Mouse (Mus musculus) cerebellum, adult 2 months (tissue): ENCODE results near the gene Hibadh. TPM values are rescaled to one million over a fixed set of nuclear protein-coding genes. Genes with fewer than 3 reads are reported as not detected.
A peak's percentile ranks its signal among the peaks of the same experiment; 100 is the strongest.

ENCODE experiments used
- DNase-seq, 2 experiments: peaks; one replicate each; pipeline ENCODE4 v3.0.0; 2021
- H3K27ac ChIP-seq: fragments of 200-500 bp; 2 replicates; pipeline ENCODE4 v1.5.1; 2012; ENCODE audit warnings: low read length, control low read depth, inconsistent platforms; ENCODE audit not compliant: insufficient read depth
- H3K27me3 ChIP-seq: fragments of 200-500 bp; 2 replicates; pipeline ENCODE4 v1.6.1; 2012; ENCODE audit warnings: inconsistent platforms, mild to moderate bottlenecking, low read length, moderate library complexity; ENCODE audit not compliant: control insufficient read depth, insufficient read depth
- H3K4me1 ChIP-seq: fragments of 200-500 bp; 2 replicates; pipeline ENCODE4 v1.6.1; 2011; ENCODE audit warnings: low read length; ENCODE audit not compliant: control insufficient read depth, insufficient read depth
- H3K4me3 ChIP-seq: fragments of 200-500 bp; replicated peaks from 2 replicates; pipeline ENCODE3; 2011; ENCODE audit warnings: mild to moderate bottlenecking, low read depth, low read length, control low read depth; ENCODE audit not compliant: insufficient read depth
- CTCF ChIP-seq: fragments of 200-500 bp; IDR thresholded peaks from 2 replicates; pipeline ENCODE4 v1.5.1; 2011; ENCODE audit warnings: low read depth, mild to moderate bottlenecking, control low read depth, low read length, moderate library complexity, borderline replicate concordance; ENCODE audit not compliant: insufficient read depth
- POLR2A ChIP-seq: fragments of 200-500 bp; IDR thresholded peaks from 2 replicates; pipeline ENCODE4 v1.6.1; 2011; ENCODE audit warnings: low read length, control low read depth, borderline replicate concordance; ENCODE audit not compliant: insufficient read depth
- WGBS: fragments of 180-500 bp; shearing (Covaris S2); methylation state at CpG from one replicate; pipeline ENCODE4 v1.1.7; 2018; 5-methylcytosine and 5-hydroxymethylcytosine counted together
- polyA plus RNA-seq: library from polyadenylated mRNA; depleted of rRNA; stranded (reverse); fragments of >200 nt; gene quantifications from 2 replicates; pipeline ENCODE4 v1.2.3, GENCODE M21; 2012

Hibadh gene
- polyA plus RNA-seq, 1 experiment, result 84.5 TPM

GRCm38 (mm10) chr6:52518704-52519103 is 121.5 kb downstream of the Hibadh start:
- no peak overlapping the region for H3K27ac ChIP-seq
- no peak for TF ChIP-seq CTCF
- no peak for TF ChIP-seq POLR2A
- H3K4me3 ChIP-seq, result no peak overlapping the region
- WGBS, result 91% methylated on average over 10 of the region's 10 CpGs
- no peaks in the 10 kb centered on the region; the same call in 1 of the 2 replicates for H3K27me3 ChIP-seq
- no peak for DNase-seq
- no peaks in the 10 kb centered on the region for H3K4me1 ChIP-seq

GRCm38 (mm10) chr6:52517272-52517671 is 122.9 kb downstream of the Hibadh start:
- H3K27ac ChIP-seq, result no peak overlapping the region
- no peak for DNase-seq
- 85% methylated on average over 5 of the region's 5 CpGs for WGBS

GRCm38 (mm10) chr6:52513876-52514405 is 126.2 kb downstream of the Hibadh start:
- Histone ChIP-seq H3K4me1 (no peaks in the 10 kb centered on the region), H3K27me3 (no peaks in the 10 kb centered on the region; the same call in 1 of the 2 replicates), H3K4me3 (no peak overlapping the region), H3K27ac (no peak overlapping the region)
- no peak for DNase-seq
- TF ChIP-seq CTCF, result no peak
- no peak for TF ChIP-seq POLR2A
- 74% methylated on average over 4 of the region's 4 CpGs for WGBS

More at GRCm38 (mm10) chr6:52517272-52517671, 122.9 kb downstream of the Hibadh start:
- H3K4me1 ChIP-seq, result no peaks in the 10 kb centered on the region
- no peak overlapping the region for H3K4me3 ChIP-seq
- H3K27me3 ChIP-seq, result no peaks in the 10 kb centered on the region; the same call in 1 of the 2 replicates
- TF ChIP-seq CTCF (no peak), POLR2A (no peak)

DNA sequence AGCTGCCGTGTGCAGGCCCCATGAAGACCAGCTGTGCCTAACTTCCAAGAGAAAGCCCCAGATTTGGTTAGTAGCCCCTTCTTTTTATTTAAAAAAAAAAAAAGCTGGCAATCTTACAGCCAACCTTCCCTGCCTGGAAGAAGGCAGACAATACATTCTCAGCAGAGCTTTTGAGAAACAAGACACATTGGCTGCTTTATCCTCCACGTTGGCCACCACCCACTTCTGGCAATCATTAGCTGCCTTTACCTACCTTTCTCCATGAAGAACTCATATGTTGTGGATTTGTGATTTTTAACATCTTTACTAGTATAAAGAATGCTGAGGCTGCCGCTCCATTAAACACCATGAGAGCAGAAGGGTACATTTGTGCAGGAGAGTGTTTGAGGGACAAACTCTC is 131.4 kb downstream of the Hibadh start:
- Histone ChIP-seq H3K27ac (no peak overlapping the region), H3K4me3 (no peak overlapping the region), H3K27me3 (no peaks in the 10 kb centered on the region), H3K4me1 (0 out of 2 replicates have a peak, but pooled peaks cover 3% of the 10 kb centered on the region)
- DNase-seq, result no peak
- 76% methylated on average over 3 of the region's 3 CpGs for WGBS
- TF ChIP-seq CTCF, result no peak

DNA sequence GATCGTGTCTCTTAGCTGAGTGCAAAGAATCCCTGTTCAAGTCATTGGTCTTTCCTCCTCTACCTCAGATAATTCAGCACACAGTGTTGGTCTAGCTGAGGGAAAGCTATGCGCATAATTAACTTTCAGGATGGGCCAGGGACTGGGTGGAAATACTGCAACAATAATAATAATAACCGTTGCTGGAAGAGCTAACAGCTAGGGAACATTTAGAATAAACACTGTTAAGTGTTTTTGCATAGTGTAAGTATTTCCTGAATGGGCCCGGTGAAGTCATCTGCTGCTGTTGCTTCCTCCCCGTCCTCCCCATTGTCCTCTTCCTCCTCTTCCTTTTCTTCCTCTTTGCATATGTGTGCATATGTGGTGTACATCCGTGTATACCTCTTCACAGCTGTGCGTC is 132.2 kb downstream of the Hibadh start:
- WGBS, result 89% methylated on average over 7 of the region's 7 CpGs
- no peak for DNase-seq
- TF ChIP-seq CTCF, result no peak
- H3K4me3 ChIP-seq, result no peak overlapping the region
- 0 out of 2 replicates have a peak, but pooled peaks cover 3% of the 10 kb centered on the region for H3K4me1 ChIP-seq
- no peaks in the 10 kb centered on the region for H3K27me3 ChIP-seq
- no peak overlapping the region for H3K27ac ChIP-seq

DNA sequence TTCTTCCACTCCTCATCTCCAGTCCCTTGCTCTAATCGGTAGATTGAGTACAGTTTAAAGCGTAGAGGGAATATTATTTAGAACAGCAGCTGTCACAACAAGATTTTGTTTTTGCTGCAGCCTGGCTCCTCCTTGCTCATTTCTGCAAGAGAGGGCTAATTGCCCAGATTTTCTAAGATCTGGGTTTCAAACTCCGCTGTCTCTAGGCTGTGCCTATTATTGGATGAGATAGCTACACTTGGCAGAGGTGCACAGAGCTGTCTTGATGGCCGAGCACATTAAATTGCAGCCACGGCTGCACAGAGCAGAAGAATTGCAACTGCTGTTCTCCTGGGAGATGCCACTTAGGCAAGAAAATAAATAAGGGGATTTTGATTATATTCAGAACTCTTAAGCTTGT is 133.0 kb downstream of the Hibadh start:
- 54% methylated on average over 5 of the region's 5 CpGs for WGBS
- Histone ChIP-seq H3K4me1 (0 out of 2 replicates have a peak, but pooled peaks cover 3% of the 10 kb centered on the region), H3K27ac (no peak overlapping the region), H3K27me3 (no peaks in the 10 kb centered on the region), H3K4me3 (no peak overlapping the region)
- TF ChIP-seq CTCF, result no peak
- no peak for TF ChIP-seq POLR2A
- peak in 1 of 2 experiments; percentile 24 for DNase-seq

DNA sequence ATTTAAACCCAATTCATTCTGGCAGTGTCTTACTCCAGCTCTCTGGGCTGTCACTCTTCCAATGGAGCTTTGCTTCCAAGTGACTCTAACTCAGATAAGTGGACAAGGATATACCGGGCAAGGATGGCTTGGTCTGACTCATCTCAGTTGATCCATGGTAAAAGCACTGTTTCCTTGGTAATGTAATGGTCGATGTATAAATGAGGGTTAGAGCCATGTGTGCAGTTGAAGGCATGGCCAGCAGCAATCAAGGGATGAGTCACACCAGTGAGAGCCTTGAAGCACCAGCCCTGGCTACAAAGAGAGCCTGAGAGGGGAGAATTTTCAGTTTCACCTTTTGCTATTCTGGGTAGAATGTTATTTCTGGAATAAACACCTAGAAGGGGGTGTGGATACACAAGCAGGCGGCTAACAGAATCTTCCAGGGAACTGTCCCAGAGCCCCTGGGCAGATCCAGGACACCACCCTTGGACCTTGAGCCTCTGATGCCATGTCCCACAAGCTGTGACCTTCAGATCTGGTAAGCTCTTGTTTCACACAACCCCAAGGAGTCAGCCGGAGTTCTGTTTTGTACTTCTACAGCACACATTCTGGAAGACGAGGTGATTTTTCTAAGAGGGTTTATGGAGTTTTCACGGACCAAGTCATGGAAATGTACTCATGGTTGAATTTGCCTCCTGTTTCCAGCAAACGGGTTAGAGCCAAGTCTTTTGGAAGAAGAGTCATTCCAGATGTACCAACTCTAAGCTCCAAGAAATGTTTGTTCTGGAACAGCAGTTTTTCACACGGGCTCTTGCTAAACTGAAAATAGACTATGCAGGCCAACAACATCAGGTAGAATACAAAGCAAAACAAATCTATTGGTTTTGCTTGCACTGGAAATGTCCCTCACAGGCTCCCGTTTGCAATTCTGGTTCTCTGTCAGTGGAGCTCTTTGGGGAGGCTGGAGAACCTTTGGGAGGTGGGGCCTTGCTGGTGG is 134.1 kb downstream of the Hibadh start:
- 72% methylated on average over 9 of the region's 9 CpGs for WGBS
- Histone ChIP-seq H3K4me3 (no peak overlapping the region), H3K27me3 (no peaks in the 10 kb centered on the region), H3K27ac (no peak overlapping the region), H3K4me1 (0 out of 2 replicates have a peak, but pooled peaks cover 3% of the 10 kb centered on the region)
- peak; percentile 24 to 71 for DNase-seq
- TF ChIP-seq POLR2A (no peak), CTCF (no peak)
